Mouse (Mus musculus) left cerebral cortex, adult 9 months (tissue): ENCODE data around the gene Irf4.

Experiments
- DNase-seq, 2 experiments: peaks; one replicate each; pipeline ENCODE4 v3.0.0; 2022; ENCODE audit warnings: low spot score in 2 of 2

Irf4 gene

DNA sequence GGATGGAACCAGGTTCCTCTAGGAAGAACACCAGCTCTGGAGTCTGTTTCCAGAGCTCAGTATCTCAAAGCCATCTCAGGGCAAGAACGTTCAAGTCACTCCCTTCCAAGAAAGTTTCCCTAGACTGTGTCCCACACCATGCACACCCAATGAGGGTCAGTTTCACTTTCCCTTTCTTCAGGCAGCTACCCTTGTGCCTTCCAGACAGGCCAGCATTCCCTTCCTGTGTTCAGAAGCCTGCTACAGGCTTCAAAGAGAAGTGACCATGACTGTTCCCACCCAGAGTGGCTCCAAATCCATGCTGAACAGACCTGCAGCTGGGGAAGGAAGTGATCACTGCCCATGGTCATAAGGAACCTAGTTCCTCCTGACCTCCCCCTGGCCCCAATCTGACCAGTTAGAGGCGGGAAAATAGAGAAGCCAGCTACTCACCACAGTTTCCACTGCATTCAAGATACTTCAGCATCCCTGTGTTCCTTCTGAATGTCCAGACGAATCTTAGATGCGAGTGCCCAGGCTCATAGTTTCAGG is 10.7 kb upstream of the Irf4 start:
- DNase-seq, result no peak

DNA sequence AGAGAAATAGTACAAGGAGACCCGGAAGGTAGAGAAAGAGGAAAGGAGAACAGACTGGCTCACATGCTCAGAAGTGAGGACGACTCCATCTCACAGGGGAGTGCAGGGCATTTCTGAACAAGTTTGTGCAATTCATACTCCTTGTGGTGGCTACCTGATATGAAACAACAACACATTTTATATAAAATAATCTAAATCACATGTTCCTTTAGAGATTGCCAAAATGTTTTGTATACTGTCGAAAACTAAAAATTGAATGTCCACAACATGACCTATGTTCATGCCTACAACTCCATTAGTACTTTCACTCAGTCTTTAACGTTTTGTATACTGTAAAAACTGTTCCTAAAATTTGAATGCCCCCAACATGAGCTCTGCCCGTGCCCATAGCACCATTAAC is 7.9 kb upstream of the Irf4 start:
- DNase-seq, result no peak

DNA sequence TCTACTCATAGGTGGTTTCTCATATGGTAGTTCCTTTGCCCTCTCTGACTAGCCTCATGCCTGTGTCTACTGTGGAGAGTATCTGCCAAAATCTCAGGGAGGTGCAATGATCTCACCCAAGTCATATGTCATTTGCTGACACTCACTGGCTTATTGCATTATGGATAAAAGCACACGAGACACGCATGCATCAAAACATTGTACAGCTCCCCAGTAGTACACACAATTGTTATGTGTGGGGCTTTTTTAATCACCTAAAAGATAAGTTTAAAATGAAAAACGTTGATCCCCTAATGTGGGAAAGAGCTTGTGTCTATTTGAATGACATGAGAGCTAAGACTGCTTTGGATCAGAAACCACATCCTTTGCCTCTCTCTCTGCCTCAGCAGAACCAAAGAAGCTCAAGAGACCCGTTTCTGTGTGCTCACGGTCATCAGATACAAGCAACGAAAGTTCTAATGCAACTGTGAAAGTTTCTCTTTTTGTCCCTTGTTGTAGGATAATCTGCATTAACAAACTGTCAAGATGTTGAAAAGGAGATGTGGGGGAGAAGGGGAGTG is 6.5 kb upstream of the Irf4 start:
- no peak for DNase-seq

DNA sequence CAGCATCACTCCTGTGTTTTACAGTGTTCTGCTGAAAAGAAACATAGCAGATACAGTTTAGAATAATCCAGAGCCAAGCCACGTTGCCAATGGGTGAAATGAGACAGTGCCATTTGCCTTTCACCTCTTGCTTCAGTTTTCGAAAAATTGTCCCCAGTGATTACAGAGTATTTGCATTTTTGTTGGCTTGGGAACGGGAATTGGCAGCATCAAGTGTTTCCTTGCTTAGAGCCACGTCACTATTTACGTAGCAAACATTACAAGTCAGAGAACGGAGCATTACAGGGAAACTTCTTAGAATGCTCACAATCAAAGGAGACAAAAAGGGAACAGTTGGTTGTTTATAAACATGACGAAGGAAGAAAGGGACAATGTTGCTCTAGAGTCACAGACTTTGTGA is 3.9 kb upstream of the Irf4 start:
- DNase-seq, result no peak

DNA sequence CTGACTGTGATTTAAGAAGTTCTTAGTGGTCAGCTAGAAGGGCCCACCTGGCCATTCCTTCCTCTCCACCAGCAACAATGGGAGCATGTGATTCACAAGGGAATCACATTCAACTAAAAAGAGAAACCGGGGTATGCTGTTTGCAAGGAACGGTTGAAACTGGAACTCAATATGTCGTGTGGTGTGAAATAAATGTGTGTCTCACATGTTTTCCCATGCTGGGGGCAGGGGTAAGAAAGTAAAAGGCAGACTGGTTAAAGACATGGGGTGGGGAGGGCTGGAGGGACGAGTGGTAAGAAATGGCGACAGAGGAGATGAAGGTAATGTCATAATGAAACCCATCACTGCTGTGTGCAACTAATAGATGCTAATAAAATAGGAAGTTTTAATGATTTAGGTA is 2.0 kb upstream of the Irf4 start:
- no peak for DNase-seq

DNA sequence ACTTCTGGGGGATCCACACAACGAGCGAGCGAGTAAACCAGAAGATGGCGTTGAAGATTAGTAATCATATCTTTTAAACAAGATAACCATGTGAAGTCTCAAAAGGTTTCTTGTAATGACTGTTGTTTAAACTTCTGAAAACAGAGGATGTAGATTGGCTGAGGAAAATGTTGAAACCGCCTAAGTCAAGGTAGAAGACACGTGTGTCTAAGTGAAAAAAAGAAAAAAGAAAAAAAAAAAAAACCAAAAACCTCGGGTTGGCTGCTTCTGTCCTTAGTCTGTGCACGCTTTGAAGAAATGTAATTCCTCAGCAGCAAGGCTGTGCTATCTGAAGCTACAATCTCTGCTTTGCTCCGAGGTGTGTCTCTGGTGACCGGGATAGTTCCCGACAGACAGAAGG is 1.5 kb upstream of the Irf4 start:
- DNase-seq, result no peak

DNA sequence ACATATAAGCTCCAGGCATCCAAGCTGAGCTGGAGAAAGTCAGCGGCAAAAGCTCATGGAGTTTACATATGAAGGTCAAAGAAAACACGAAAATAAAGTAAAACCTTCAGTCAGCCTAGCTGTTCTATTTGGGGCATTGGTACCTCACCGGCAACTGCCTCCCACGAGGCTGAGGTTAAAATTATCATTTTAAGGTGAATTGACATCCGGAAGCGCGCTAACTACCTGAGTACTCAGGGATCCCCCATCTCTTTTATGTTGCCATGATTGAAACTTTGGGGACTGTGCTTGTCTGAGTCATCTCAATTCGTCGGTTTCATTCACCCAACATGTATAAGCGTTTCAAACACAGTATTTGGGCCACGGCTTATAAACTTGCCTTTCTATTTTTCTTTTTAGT is 705 bp upstream of the Irf4 start:
- no peak for DNase-seq

DNA sequence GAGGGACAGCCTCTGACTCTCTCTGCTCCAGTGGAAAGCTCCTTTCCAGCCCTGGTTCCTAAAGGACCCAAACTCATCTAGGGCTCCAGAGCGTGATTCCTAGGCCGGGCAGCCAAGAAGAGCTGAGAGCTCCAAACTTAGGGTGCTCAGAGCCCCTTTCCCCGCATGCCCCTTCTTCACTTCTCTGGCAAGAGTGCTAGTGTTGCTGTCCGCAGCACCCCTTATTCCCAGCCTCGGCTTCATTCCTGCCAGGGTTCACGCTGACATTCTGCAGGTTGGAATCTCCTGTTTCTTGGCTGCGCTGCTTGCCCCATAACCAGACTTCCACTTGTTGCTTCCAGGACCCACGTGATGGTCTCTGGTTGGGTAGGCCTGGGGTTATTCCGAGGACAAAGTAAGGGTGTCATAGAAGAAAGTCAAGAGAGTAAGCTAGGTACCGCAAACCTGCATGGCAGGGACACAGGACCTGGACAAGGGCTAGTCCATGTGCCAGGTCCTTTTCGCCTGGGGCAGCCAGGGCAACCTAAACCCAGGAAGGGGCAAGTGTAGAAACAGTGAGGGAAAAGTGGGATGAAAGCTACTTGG is 623 bp downstream of the Irf4 start:
- DNase-seq, result no peak

DNA sequence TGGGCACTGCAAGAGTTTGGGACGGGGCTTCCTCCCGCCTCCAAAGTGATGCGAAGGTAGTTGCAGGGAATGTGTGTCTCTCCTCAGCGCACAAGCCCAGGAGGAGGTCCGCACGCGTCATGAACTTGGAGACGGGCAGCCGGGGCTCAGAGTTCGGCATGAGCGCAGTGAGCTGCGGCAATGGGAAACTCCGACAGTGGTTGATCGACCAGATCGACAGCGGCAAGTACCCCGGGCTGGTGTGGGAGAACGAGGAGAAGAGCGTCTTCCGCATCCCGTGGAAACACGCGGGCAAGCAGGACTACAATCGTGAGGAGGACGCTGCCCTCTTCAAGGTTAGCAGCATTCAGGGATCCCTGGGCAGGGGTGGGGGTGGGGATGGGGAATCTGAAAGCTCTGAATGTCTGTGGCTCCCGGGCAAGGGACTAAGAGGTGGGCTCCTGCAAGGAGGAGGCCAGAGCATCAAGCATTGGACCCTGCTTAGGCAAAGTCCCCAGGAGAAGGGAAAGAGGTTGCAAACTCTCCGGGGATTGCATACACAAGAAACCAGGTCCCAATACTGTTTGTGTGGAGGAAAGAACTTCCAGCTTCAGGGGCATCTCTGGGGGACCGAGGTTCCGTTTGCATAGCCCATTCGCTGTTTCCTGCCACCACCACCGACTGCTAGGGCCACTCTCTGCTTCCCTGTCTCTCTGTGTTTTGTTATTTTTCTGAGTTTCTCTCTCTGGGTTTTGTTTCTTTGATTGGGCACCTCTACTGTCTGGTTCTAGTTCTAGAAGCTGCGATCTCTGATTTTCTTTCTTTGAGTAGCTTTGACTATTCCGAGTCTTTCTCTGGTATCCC is 1.7 kb downstream of the Irf4 start:
- no peak for DNase-seq

DNA sequence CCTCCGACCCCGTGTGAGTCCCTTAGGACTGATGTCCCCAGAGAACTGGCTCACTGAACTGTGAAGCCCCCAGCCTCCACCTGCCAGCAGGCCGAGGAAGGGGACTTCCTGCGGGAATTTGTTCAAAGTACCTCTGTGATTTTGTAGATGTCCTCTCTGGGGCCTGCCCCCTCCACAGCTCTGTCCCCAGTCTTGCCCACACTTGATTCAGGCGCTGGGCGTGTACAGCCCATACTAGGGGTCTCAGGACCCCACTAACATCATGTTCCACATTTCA is 2.2 kb downstream of the Irf4 start:
- DNase-seq, result no peak

DNA sequence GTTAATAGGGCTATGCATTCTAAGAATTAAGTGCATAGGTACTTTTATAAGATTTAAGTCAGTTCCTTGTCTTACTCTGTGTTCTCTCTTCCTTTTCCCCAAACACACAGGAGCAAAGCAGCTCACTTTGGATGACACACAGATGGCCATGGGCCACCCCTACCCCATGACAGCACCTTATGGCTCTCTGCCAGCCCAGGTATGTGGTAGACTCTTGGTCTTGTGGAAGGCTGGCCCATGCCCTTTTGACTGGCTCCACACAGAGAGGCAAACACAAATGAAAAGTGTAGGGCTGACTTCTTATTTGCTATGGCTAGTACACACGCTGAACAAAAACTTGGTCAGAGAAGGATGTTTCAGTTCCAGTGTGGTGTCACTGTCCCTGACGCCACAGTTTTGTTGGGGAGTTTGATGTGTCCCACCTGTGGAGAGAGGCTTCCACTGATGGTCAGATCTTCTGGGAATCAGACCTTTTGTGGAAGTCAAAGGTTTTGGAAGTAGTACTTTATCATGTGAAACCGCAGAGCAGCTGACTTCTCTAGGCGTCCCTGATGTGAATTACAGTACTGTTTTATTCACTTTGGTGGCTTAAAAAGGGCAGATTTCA is 3.7 kb downstream of the Irf4 start:
- no peak for DNase-seq

DNA sequence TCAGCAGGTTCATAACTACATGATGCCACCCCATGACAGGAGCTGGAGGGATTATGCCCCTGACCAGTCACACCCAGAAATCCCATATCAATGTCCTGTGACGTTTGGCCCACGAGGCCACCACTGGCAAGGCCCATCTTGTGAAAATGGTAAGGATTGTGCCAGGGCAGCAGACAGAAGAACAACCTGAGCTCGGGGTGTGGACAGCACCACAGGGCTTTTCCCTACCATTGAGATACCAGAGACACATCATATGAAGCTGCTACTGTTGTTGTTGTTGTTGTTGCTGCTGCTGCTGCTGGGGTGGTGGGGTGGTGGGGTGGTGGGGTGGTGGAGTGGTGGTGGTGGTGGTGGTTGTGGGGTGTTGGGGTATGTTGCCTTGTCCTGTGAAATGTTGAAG is 4.4 kb downstream of the Irf4 start:
- DNase-seq, result no peak

DNA sequence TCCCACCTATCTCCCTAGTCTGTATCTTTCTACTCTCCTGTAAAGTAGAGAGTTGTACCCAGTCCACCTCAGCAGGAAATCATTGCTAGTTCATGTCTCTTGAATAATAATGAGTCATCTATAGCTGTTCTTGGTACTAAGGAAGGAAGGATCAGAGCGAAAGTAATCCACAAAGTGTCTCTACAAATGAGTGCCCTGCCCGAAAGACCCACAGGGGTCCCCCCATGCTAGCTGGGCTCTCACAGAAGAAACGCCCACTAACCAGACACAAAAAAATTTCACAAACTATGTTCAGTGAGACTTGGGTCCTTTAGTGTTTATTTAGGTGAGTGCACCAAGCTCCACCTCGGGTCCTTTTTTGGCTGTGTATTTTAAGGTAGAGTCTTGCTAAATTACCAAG is 5.0 kb downstream of the Irf4 start:
- DNase-seq, result no peak

DNA sequence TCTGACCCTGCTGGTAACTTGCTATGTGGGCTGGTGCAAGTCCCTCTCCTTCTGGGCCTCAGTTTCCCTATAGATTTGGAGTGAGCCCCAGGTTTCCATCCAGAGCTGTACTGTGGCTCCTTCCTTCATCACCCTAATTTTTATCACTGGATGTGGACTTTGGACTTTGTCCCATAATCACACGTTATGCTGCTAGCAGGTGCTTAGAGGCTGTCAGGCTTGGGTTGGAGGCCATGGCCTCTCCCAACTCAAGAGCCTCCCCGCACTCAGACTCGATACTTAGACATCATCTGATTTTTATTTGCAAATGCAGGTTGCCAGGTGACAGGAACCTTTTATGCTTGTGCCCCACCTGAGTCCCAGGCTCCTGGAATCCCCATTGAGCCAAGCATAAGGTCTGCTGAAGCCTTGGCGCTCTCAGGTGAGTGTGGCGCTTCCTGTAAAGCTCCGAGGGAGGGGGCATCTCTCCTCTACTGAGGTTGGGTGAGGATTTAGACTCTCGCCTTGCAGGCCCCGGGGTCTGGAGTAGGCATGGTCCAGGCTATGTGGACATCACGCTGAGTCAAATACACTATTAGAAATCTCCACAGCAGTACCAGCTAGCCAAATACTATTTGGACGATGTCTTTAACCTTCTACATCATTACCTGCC is 5.9 kb downstream of the Irf4 start:
- DNase-seq, result no peak

DNA sequence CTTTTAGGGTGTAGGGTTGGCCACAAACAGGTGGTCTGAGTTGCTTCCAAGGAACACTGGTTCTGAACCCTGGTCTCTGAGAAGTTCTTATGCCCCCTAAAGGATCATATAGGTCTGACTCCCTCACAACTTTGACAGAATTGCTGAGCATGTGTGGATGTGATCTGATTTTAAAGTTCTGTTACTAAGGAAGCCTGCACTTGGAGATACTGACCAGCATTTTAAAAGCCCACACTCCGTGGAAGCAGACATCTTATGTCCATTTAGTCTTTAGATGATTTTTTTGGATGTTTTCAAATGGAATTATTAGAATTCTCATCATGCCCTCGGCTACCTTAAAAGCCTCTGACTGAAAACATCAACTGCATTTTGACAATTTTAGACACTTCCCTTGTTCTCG is 6.6 kb downstream of the Irf4 start:
- no peak for DNase-seq

DNA sequence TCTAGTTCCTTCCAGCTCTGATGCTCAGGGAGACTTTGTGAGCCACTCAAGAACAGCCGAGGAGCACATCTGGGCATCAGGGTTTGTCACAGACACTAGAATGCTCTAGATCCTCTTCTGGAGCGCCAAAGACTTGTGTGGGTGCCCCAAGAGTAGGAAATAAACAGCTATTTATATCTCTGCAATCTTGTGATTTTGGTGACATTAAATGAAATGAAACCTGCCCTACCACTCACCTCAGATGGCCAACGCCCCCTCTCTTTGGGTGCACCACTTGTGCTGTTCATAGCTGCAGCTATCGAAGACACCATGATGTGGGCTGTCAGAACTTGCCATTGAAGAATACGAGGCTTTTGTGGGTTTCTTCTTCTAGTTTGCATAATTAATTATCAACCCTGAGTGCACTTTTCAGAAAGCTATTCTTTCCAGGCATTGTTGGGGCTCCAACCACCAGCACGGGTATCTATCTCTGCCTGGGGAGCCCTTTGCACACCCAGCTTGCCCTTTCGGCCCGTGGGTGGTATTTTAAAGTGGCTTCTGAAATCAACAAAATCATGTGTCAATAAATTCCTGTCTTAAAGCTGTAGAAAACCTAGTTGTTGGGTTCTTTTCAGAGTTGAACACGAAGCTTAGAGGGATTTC is 7.1 kb downstream of the Irf4 start:
- no peak for DNase-seq

DNA sequence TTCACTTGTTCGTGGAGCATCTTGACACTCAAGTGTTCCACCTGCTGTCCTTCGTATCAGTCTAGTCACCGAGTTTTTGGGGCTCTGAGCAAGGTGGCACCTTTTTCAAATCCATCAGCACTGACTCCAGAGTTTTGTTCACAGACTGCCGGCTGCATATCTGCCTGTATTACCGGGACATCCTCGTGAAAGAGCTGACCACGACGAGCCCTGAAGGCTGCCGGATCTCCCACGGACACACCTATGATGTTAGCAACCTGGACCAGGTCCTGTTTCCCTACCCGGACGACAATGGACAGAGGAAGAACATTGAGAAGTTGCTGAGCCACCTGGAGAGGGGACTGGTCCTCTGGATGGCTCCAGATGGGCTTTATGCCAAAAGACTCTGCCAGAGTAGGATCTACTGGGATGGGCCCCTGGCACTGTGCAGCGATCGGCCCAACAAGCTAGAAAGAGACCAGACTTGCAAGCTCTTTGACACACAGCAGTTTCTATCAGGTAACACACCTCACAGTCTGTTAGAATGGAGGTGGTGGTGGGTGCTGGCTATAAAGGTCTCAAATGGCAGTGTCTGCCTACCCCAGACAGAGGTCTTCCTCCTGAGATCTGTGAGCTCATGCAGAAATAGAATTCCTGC is 8.4 kb downstream of the Irf4 start:
- no peak for DNase-seq

DNA sequence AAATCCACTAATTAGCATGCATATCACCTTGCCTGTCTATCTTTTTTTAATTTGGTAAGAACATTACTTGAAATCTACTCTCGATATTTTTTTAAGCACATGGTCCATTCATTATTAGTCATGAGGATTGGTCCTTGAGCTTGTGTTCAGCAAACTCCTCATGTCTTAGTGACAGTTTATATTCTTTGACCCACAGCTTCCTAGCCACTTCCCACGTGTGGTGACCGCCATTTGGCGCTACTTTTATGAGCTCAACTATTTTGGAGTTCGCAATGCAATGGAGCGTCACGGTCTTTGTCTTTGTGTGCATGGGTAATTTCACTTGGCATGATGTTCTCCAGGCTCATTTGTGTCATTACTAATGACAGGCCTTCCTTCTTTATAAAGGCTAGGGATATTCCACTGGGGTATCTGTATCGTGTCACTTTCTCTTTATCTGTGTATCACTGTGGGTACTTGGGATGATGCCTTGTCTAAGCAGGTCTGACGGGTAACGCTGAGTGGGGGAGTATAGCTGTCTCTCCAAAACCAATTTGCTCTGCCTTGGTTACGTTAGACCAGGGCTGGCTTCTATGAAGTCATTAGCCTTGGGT is 9.9 kb downstream of the Irf4 start:
- no peak for DNase-seq

DNA sequence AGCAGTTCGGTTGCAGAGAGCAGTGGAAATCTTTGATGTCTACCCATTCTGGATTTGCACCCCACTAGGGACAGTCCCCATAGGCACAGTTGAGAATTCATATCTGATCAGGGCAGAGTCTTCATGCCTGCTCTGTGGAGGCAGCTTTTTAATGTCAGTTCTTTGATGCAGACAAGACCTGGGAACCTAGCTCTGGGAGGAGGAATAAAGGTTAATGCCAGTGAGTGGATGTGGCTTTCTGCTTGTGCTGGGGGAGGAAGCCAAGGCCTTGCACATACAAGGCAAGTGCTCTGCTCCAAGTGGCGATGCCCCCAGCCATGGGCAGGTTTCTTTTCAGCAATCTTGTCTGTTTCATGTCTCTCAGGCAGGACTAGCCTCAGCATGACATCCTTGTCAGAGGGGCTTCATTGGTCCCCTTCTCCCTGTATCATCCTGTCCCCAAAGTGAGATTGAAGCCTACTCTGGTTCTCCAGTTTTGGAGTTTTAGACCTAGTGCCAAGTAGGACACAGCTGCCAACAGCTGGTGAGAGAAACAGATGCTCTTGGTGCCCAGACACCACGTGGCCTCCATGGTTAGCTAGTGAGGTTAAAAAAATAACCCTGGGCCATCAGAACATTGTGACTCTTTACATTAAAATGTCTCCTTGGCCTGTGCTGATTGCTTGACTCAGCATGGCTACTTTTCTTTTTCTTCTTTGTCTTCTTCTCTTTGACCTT is 11.5 kb downstream of the Irf4 start:
- no peak for DNase-seq

DNA sequence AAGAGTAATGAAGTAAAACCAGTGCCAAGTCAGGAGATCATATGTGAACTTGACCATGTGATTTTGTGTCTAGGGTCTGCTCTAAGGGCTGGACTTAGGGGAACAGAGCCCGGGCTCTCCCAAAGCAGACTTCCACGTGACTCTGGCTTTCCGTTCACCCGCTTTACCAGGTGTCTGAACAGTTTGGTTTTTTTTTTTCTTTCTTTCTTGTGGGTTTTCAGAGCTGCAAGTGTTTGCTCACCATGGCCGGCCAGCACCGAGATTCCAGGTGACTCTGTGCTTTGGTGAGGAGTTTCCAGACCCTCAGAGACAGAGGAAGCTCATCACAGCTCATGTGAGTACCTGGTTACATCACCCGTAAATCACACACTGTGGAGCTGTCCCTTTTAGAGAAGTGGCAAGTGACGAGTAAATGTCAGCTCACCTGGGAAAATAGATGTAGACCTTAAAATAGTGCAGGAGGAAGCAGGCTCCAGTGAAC is 12.2 kb downstream of the Irf4 start:
- DNase-seq, result no peak
